Mouse (Mus musculus) heart, adult 2 months (tissue): ENCODE measurements around the gene Itga10.

Experiments used
- CTCF ChIP-seq: fragments of 200-600 bp; IDR thresholded peaks from 2 replicates; pipeline ENCODE4 v1.8.1; 2022; ENCODE audit warnings: antibody characterized with exemption, mild to moderate bottlenecking, moderate library complexity
- POLR2A ChIP-seq: fragments of 200-500 bp; IDR thresholded peaks from 2 replicates; pipeline ENCODE4 v1.6.1; 2011; ENCODE audit warnings: mild to moderate bottlenecking, low read depth, low read length, control low read depth; ENCODE audit not compliant: insufficient read depth

DNA sequence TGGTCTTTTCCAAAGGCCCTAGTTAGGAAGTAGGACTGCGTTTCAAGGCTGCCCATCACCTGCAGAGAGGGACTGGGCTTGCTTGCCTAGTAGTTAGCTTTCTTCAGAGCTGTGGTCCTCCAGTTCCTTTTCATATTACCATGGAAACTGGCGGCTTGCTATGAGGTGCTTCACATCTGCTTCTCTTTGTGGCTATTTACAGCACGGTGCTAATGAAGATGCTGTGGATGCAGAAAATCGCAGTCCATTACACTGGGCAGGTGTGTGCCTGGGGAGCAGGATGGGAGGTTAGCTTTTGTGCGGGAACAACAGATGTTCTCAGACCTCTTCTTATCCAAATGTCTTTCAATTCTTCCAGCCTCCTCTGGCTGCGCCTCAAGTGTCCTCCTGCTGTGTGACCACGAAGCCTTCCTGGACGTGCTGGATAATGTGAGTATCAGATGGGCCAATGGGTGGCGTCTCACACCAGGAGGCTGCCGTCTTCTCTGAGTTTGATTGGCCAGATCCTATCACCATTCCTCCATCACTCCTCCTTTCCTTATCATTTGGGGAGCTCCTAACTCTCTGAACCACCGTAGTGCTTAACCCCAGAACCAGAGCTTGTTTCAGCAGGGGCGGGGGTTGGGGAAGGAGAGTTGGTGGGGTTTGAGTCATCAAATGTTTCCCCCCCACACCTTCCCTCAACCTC is 35.0 kb downstream of the Itga10 start:
- TF ChIP-seq CTCF (no peak), POLR2A (no peak)
